Mouse (Mus musculus): ENCODE data around the gene Chn1. TPM values are rescaled to one million over a fixed set of nuclear protein-coding genes. Genes with fewer than 3 reads are reported as not detected.
"Not testable (repeated sequence)": the region's sequence is repeated elsewhere in the genome, so short reads cannot be mapped to it uniquely, and the experiment has no call there.

Chn1 gene
- total RNA-seq (2021), result 10 to 100 TPM; 21.0 to 26.3 TPM
- long read RNA-seq, experiment 1, full-length matches to known transcripts, result 15 of 23 reads
- long read RNA-seq, experiment 1, partial matches to known transcripts, result 0 of 23 reads
- long read RNA-seq, experiment 1, other reads (novel, unspliced or antisense), result 8 of 23 reads
- long read RNA-seq, experiment 2, full-length matches to known transcripts, result 11 of 14 reads
- long read RNA-seq, experiment 2, partial matches to known transcripts, result 1 of 14 reads
- long read RNA-seq, experiment 2, other reads (novel, unspliced or antisense), result 2 of 14 reads

- DNase-seq, result peak; percentile 77
These were observed at the start of gene Chn1 for GRCm38 (mm10) chr2:73774786-73775682. TSS of gene Chn1 (minus strand) at chr2:73775346.

GRCm38 (mm10) chr2:73818742-73819141 lies 43.6 kb upstream of the Chn1 start:
- DNase-seq, result no peak

- no peak for DNase-seq
These were observed 32.5 kb upstream of the Chn1 start for GRCm38 (mm10) chr2:73807609-73808008.

GRCm38 (mm10) chr2:73800127-73800526 lies 25.0 kb upstream of the Chn1 start:
- DNase-seq, result not testable (repeated sequence)

- DNase-seq, result no peak
These were observed 23.6 kb upstream of the Chn1 start for GRCm38 (mm10) chr2:73798786-73799185.

- DNase-seq, result no peak
These were observed 23.0 kb upstream of the Chn1 start for GRCm38 (mm10) chr2:73798136-73798535.

DNA sequence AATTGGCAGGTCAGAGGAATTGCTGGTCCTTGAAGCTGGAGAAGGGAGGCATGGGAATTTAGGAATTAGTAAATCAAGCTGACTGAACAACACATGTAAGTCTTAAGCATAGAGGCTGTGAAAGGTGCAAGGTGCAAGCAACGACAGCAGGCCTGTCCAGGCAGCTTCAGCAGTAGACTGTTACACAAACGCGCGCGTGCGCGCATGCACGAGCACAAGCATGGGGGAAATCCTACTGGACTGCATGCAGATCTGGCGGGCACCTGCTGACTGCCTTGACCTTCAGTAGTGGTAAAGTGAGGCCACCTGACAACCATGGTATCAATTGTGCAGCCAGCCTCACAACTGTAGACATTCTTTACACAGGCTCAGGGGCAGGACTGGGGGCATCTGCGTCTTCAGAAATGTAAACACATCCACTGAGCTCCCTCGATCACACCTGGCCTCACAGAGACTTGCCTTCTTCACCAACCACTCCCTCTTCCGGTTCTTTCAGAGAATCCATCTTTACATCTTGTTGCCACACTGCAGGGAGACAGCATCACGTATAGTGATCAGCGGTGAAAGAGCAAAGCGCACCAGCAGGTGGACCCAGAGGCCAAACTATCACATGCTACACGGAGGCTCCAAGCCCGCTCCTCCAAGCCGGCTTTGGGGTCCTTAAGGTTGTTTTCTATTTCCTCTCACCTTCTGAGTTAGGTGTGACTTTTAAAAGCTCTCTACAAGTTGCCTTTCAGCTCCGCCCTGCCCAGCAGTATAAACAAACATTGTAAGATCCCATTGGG lies 16.9 kb upstream of the Chn1 start:
- DNase-seq, result no peak

DNA sequence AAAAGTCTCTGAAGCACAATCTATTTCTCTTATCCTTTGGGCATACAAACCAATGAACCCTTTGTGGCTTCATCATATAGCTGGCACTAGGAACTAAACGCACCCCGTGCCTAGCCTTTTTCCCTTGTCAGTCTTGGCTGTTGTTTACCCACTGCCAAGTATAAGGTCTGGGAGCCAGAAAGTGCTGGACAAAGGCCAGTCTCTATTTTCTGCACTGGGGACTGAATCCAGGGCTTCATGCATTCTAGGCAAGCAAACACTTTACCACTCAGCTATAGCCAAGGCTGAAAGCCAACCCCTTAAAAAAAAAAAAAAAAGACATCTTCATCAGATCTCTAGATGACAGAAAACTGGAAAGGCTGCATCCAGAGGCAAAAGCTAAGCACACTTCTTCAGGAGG lies 15.2 kb upstream of the Chn1 start:
- DNase-seq, result peak; percentile 55

DNA sequence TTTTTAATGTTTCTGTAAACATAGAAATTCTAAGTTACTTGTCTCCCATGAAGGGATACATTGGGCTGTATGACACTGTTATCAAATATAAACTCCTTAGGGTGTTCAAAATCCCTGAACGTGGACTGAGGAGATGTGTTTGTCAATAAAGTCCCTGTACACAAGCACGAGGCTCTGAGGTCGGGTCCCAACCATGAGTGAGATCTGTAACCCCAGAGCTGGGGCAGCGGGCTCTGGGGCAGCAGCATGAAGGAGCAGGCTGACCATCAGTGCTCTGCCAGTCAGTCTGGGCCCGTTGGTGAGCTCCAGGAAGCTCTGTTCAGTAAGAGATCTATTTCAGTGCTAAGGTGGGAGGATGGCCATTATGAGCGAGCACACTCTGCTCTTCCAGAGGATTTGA lies 13.2 kb upstream of the Chn1 start:
- no peak for DNase-seq

- no peak for DNase-seq
These were observed 7.3 kb upstream of the Chn1 start for GRCm38 (mm10) chr2:73782371-73782905.

GRCm38 (mm10) chr2:73780321-73781010 lies 5.3 kb upstream of the Chn1 start:
- no peak for DNase-seq

DNA sequence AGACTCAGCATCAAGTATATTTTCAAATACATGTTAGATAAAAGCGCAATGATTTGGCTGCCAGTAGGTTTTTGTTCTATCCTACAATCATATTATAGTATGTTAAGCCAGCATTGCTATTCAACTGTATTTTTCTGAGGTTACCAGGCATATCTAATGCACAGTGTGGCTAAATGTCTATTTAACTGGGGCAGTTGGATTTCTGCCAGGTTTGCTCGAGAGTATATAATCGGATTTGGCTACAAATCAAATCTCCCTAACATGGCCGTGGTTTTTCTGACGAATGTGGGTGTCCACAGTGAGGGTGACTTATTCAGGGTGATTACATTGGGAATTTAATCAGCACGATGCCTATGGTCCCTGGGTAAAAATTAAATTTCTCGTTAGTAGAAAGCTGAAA lies 4.7 kb upstream of the Chn1 start:
- DNase-seq, result no peak

- no peak for DNase-seq
These were observed 4.0 kb upstream of the Chn1 start for GRCm38 (mm10) chr2:73779016-73779595.

DNA sequence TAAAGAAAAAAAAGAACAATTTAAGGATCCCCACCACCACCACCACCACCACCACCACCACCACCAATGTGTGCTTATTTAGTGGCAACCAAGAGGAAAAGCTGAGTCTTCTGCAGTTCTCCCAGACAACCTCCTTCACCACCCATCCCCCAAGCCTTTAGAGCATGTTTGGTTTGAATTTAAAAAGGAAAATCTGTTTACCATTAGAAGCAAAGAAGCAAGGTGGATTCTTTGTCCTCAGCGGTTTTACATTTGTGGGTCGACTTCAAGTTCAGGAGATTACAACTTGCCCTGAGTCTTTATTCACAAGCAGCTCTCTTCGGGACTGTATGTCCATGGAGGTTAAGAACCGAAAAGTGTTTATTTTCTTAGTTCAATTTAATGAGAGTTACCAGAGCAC lies 1.8 kb upstream of the Chn1 start:
- no peak for DNase-seq

GRCm38 (mm10) chr2:73775683-73776310 lies 651 bp upstream of the Chn1 start:
- DNase-seq, result no peak

GRCm38 (mm10) chr2:73772945-73773344 lies 2.2 kb downstream of the Chn1 start:
- DNase-seq, result no peak

GRCm38 (mm10) chr2:73768669-73769068 lies 6.5 kb downstream of the Chn1 start:
- no peak for DNase-seq

DNA sequence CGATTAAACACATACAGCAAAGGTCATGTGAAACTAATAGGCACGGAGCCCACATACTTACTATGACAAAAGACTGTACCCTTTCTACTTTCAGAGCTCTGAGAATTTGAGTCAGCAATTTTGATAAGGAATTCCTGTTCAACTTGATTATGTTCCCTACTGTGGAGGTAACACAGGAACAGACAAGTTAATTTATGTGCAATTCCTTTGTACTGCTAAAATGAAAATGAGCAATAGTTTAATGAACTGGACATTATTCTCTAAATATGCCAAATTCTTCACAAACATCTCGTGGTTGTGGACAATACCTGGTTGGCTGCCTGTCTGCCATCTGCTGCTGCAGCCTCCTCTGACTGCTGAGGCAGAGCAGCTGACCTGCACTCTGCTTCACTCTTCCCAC lies 11.6 kb downstream of the Chn1 start:
- no peak for DNase-seq

DNA sequence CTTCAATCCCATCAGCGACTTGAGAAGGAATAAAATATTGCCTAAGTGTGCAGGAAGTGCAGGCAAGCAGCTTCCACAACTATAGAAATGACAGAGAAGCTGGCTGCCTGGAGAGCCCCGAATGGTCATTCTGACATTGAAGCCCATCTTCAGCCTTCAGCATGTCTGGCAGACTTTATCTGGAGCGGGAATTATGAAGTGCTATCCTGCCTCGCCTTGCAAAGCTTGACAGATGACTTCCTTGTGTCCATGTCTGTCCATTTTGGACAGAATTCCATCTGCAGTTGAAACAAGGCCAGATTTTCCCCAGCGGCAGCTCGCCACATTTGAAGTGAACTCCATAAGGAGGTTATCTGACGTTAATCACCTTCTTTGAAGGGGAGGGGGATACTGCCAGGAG lies 15.2 kb downstream of the Chn1 start:
- DNase-seq, result no peak

- no peak for DNase-seq
These were observed 16.1 kb downstream of the Chn1 start for GRCm38 (mm10) chr2:73759027-73759426.

- no peak for DNase-seq
These were observed 27.8 kb downstream of the Chn1 start for GRCm38 (mm10) chr2:73747297-73747696.

Data from adrenal gland, postnatal 10 days (tissue).